Mouse (Mus musculus) MEL-GATA-1-ER (cell line): ENCODE data around the gene Slc41a1.

Source experiments
- DNase-seq: peaks from one replicate; pipeline ENCODE4 v3.0.0-alpha.2; 2012; ENCODE audit warnings: low read depth; ENCODE audit errors: extremely low read depth

Gene Slc41a1

GRCm38 (mm10) chr1:131827787-131828258 lies 530 bp downstream of the Slc41a1 start:
- DNase-seq = peak; percentile 85

GRCm38 (mm10) chr1:131828297-131829126 lies 1.2 kb downstream of the Slc41a1 start:
- DNase-seq = peak; percentile 41

- DNase-seq = peak; percentile 11
These were observed 2.0 kb downstream of the Slc41a1 start for GRCm38 (mm10) chr1:131829279-131829678.

- no peak for DNase-seq
These were observed 3.3 kb downstream of the Slc41a1 start for GRCm38 (mm10) chr1:131830561-131830960.

GRCm38 (mm10) chr1:131830971-131831641 lies 3.8 kb downstream of the Slc41a1 start:
- DNase-seq = no peak

- DNase-seq = no peak
These were observed 9.7 kb downstream of the Slc41a1 start for GRCm38 (mm10) chr1:131837035-131837434.

GRCm38 (mm10) chr1:131838542-131838941 lies 11.2 kb downstream of the Slc41a1 start:
- no peak for DNase-seq

GRCm38 (mm10) chr1:131839279-131839678 lies 12.0 kb downstream of the Slc41a1 start:
- DNase-seq = no peak

- no peak for DNase-seq
These were observed 14.9 kb downstream of the Slc41a1 start for GRCm38 (mm10) chr1:131842221-131842620.

GRCm38 (mm10) chr1:131843758-131844157 lies 16.5 kb downstream of the Slc41a1 start:
- no peak for DNase-seq

- DNase-seq = no peak
These were observed 17.6 kb downstream of the Slc41a1 start for GRCm38 (mm10) chr1:131844883-131845282.

GRCm38 (mm10) chr1:131846255-131846654 lies 19.0 kb downstream of the Slc41a1 start:
- no peak for DNase-seq

- no peak for DNase-seq
These were observed 34.5 kb downstream of the Slc41a1 start for GRCm38 (mm10) chr1:131861811-131862210.

GRCm38 (mm10) chr1:131865596-131865995 lies 38.3 kb downstream of the Slc41a1 start:
- DNase-seq = no peak

GRCm38 (mm10) chr1:131866304-131866999 lies 39.2 kb downstream of the Slc41a1 start:
- DNase-seq = peak; percentile 59

- DNase-seq = peak; percentile 96
These were observed 40.0 kb downstream of the Slc41a1 start, which contains the start of gene Rab29 for GRCm38 (mm10) chr1:131867093-131867945. Gene Rab29, plus strand, starts transcription at chr1:131867224.

- no peak for DNase-seq
These were observed 40.6 kb downstream of the Slc41a1 start for GRCm38 (mm10) chr1:131867946-131868290.

GRCm38 (mm10) chr1:131869561-131869960 lies 42.3 kb downstream of the Slc41a1 start:
- no peak for DNase-seq

- no peak for DNase-seq
These were observed 45.6 kb downstream of the Slc41a1 start for GRCm38 (mm10) chr1:131872856-131873255.

- DNase-seq = no peak
These were observed 52.5 kb downstream of the Slc41a1 start for GRCm38 (mm10) chr1:131879816-131880215.

GRCm38 (mm10) chr1:131882787-131883186 lies 55.5 kb downstream of the Slc41a1 start:
- DNase-seq = peak; percentile 31
